Mouse (Mus musculus): ENCODE results near the gene Arhgap9. TPM values are rescaled to one million over a fixed set of nuclear protein-coding genes. Genes with fewer than 3 reads are reported as not detected.

The Arhgap9 gene
- polyA plus RNA-seq, 1 experiment from 2014 or later: 5.6 TPM

DNA sequence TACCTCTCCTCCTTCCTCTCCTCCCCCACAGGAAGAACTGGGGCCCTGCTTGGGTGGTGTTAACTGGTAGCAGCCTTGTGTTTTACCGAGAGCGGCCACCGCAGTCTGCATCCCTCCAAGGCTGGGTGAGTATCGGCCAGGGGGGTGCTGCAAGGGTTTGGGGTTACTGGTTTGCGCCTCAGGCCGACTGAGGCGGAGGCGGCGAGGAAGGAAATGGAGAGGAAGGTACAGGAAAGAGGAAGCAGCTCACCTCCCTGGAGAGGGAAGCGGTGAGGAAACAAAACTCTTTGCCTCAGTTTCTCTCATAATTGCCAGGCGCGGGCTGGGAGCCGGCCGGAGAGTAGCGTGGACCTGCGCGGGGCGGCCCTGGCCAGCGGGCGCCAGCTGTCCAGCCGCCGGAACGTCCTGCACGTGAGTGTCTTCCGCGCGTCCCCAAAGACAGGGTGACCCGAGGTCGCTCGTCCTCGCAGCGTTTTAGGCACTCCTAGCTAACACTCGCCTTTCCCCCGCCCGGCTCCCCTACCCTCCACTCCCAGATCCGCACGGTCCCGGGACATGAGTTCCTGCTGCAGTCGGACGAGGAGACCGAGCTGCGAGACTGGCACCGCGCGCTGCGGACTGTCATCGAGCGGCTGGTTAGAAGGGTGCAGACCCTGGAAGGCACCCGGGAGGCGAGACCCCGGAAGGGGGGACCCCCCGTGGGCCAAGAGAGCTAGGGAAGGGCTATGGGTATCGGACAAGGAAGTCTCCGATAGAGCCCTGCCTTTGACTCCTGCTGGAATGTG is 4.4 kb downstream of the Arhgap9 start:
- Histone ChIP-seq H3K36me3 (peaks cover 7% of the 10 kb centered on the region; the same call in 1 of the 2 replicates), H3K4me3 (replicated peaks) (peak overlapping the region; percentile 46), H3K27me3 (replicated peaks) (peaks cover 27% of the 10 kb centered on the region; the same call in 1 of the 2 replicates), H3K9me3 (no peaks in the 10 kb centered on the region), H3K4me1 (peaks cover 17% of the 10 kb centered on the region), H3K27ac (no peak overlapping the region), H3K9ac (0 out of 2 replicates have a peak overlapping the region, but pooled peaks have one; percentile 13), H3K4me2 (peak overlapping the region; percentile 93)
- 3% methylated on average over 54 of the region's 54 CpGs for WGBS
- peak; percentile 27; the same call in 1 of the 2 replicates for ATAC-seq (ENCODE audit: insufficient read depth, low FRiP score, low read depth)

DNA sequence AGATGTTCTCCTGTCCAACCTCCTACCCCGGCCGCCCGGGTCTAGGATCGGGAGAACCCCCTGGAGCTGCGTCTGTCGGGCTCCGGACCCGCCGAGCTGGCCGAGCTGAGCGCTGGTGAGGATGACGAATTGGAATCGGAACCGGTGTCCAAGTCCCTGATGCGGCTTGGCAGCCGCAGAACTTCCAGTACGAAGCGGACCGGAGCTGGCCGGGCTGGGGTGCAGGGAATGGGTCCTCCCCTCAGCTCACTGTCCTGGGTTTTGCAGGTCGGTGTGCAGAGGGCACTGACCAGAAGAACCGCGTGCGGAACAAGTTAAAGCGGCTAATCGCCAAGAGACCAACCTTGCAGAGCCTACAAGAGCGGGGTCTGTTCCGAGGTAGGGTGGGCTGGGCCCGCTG is 5.1 kb downstream of the Arhgap9 start:
- 10% methylated on average over 29 of the region's 29 CpGs for WGBS
- Histone ChIP-seq H3K36me3 (peaks cover 7% of the 10 kb centered on the region; the same call in 1 of the 2 replicates), H3K4me1 (peaks cover 17% of the 10 kb centered on the region), H3K4me2 (peak overlapping the region; percentile 93), H3K27me3 (replicated peaks) (peaks cover 27% of the 10 kb centered on the region; the same call in 1 of the 2 replicates), H3K9ac (0 out of 2 replicates have a peak overlapping the region, but pooled peaks have one; percentile 13), H3K27ac (no peak overlapping the region), H3K9me3 (no peaks in the 10 kb centered on the region), H3K4me3 (replicated peaks) (peak overlapping the region; percentile 46)
- no peak; the same call in 1 of the 2 replicates for ATAC-seq (ENCODE audit: insufficient read depth, low FRiP score, low read depth)

DNA sequence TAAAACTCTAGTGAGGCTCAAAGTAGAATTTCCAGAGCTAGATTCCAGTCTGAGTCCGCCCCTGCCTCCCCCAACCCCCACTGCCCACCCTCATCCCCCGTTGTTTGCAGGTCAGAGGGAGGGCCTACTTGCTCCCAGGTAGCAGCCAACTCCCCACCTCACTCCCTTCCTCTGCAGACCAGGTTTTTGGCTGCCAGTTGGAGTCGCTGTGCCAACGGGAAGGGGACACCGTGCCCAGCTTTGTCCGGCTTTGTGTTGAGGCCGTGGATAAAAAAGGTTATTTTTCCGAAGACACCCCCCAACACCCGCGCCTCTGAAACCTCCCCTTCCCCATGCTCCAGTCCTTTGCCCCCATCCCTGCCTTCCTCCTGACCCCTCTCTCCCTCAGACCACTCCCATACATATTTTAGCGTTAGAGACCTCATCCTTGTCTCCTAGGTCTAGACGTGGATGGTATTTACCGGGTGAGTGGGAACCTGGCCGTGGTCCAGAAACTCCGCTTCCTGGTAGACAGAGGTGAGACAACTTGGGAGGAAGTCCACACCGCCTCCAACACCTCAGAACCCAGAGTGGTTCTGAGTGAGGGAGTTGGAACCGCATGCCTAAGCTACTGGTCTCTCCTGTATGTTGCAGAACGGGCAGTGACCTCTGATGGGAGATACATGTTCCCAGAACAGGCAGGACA is 5.8 kb downstream of the Arhgap9 start:
- WGBS: 48% methylated on average over 18 of the region's 18 CpGs

DNA sequence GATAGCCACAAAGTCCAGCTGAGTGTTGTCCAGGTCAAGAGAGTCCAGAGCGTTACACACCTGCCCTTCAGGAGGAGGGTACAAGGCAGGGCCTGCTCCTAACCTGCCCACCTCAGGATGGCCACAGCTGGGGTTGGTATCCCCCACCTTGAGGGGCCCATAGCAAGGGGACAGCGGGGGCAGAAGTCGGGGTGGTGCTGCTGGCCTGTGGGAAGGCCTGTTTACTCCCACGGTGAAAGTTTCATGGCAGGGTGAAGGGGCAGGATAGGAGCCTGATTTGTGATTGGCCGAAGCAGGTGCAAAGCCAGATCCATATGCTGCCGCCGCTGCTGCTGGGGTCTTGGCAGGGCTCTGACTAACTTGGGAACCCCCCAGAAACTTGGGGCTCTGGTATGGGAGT is 8.4 kb downstream of the Arhgap9 start:
- H3K9me3 ChIP-seq: no peaks in the 10 kb centered on the region
- no peak for ATAC-seq (ENCODE audit: insufficient read depth, low FRiP score, low read depth)

More for the DNA sequence above, 5.8 kb downstream of the Arhgap9 start:
- Histone ChIP-seq H3K9me3 (no peaks in the 10 kb centered on the region), H3K9ac (no peak overlapping the region), H3K4me1 (peaks cover 17% of the 10 kb centered on the region), H3K27ac (no peak overlapping the region), H3K27me3 (replicated peaks) (peaks cover 27% of the 10 kb centered on the region; the same call in 1 of the 2 replicates), H3K36me3 (peaks cover 7% of the 10 kb centered on the region; the same call in 1 of the 2 replicates), H3K4me2 (no peak overlapping the region), H3K4me3 (replicated peaks) (no peak overlapping the region)
- no peak for ATAC-seq (ENCODE audit: insufficient read depth, low FRiP score, low read depth)

DNA sequence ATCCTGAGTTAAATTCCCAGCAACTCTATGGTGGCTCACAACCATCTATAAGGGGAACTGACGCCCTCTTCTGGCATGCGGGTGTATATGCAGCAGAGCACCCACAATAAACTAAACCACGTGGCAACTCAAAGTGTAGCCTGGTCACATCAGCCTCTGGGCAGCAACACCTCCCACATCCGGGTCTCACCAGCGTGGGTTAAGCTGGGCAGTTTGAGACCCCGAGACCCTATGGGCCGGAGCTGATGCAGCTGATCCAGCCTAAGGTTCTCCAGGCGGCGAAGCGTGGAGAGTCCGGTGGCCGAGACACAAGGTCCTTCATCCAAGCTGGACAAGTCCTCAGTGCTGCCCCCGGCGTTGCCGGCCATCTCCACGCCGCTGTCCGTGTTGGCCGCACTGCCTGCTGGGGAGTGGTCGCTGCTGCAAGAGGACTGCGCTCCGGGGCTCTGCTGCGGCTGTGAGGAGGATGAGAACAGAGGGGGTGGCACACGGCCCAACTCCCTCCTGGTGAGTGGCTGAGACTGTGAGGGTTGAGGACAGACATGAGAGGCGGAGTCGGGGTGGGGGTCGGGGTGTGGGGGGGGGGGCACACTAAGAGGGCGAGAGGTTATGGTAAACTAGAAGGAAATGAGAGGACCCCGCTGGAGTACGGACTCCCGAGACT is 10.6 kb downstream of the Arhgap9 start:
- Histone ChIP-seq H3K4me2 (peak overlapping the region; percentile 31; the same call in 1 of the 2 replicates), H3K9me3 (no peaks in the 10 kb centered on the region), H3K36me3 (peaks cover 7% of the 10 kb centered on the region; the same call in 1 of the 2 replicates), H3K27me3 (replicated peaks) (peaks cover 7% of the 10 kb centered on the region; the same call in 1 of the 2 replicates), H3K9ac (no peak overlapping the region), H3K27ac (no peak overlapping the region), H3K4me3 (replicated peaks) (no peak overlapping the region), H3K4me1 (no peaks in the 10 kb centered on the region)
- no peak for ATAC-seq (ENCODE audit: insufficient read depth, low FRiP score, low read depth)
- 42% methylated on average over 31 of the region's 31 CpGs for WGBS

More for the DNA sequence above, 8.4 kb downstream of the Arhgap9 start:
- no peak overlapping the region for H3K4me3 ChIP-seq (replicated peaks)
- no peak overlapping the region for H3K27ac ChIP-seq
- peaks cover 23% of the 10 kb centered on the region; the same call in 1 of the 2 replicates for H3K27me3 ChIP-seq (replicated peaks)
- peaks cover 7% of the 10 kb centered on the region; the same call in 1 of the 2 replicates for H3K36me3 ChIP-seq
- H3K4me2 ChIP-seq: no peak overlapping the region
- H3K4me1 ChIP-seq: peaks cover 17% of the 10 kb centered on the region
- 80% methylated on average over 7 of the region's 7 CpGs for WGBS
- no peak overlapping the region for H3K9ac ChIP-seq

DNA sequence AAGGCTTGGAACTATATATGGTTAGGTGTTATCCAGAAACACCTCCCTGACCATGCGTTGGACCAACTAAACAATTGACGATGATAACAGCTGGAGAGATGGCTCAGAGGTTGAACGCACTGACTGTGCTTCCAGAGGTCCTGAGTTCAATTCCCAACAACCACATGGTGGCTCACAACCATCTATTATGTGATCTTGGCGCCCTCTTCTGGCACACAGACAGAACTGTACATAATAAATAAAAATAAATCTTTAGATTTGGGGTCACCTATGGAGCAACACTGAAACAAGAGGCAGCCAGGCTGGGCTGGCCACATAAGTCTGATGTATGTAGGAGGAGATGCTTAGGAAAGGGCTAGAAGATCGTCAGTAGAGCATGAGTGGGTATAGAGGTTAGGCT is 11.4 kb downstream of the Arhgap9 start:
- Histone ChIP-seq H3K4me1 (no peaks in the 10 kb centered on the region), H3K27me3 (replicated peaks) (no peaks in the 10 kb centered on the region; the same call in 1 of the 2 replicates), H3K36me3 (peaks cover 7% of the 10 kb centered on the region; the same call in 1 of the 2 replicates), H3K4me2 (no peak overlapping the region), H3K27ac (no peak overlapping the region), H3K9ac (no peak overlapping the region), H3K4me3 (replicated peaks) (no peak overlapping the region), H3K9me3 (no peaks in the 10 kb centered on the region)
- WGBS: 69% methylated on average over 5 of the region's 5 CpGs
- no peak for ATAC-seq (ENCODE audit: insufficient read depth, low FRiP score, low read depth)

DNA sequence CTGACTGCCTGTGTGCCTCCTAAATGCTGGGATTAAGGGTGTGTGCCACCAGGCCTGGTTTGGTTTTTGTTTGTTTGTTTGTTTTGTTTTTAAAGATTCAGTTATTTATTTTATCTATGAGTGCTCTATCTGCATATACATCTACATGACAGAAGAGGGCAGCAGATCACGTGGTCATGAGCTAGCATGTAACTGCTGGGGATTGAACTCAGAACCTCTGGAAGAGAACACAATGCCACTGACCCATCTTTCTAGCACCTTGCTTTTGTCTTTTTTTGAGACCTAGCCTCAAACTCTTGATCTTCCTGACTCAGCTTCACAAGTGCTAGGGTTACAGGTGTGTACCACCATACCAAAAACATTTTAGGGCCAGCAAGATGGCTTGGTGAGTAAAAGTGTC is 13.5 kb downstream of the Arhgap9 start:
- Histone ChIP-seq H3K27me3 (replicated peaks) (peaks cover 2% of the 10 kb centered on the region; the same call in 1 of the 2 replicates), H3K4me1 (0 out of 2 replicates have a peak, but pooled peaks cover 3% of the 10 kb centered on the region), H3K4me3 (replicated peaks) (no peak overlapping the region), H3K36me3 (peaks cover 2% of the 10 kb centered on the region; the same call in 1 of the 2 replicates), H3K4me2 (no peak overlapping the region), H3K27ac (no peak overlapping the region), H3K9me3 (no peaks in the 10 kb centered on the region), H3K9ac (no peak overlapping the region)
- ATAC-seq (ENCODE audit: insufficient read depth, low FRiP score, low read depth): no peak
- 64% methylated on average over 1 of the region's 1 CpGs for WGBS

DNA sequence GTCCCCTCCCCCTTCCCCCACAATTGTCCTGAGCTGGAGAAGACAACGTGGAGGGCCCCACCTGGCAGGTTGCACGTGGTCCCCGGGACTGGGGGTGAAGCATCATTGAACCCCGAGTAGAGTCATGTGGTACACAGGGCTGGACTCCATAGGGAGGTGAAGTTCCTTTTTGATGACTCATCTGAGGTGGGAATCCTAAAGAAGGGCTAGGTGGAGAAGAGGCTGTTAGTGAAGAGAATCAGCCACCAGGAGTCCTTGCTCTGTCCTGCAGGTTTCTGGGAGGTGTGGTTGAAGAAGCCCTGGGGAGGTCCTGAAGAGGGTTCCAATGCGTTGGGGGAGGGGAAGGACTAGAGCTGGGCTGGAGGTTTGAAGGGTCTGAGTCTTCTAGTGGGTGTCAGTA is 15.2 kb downstream of the Arhgap9 start:
- no peaks in the 10 kb centered on the region for H3K9me3 ChIP-seq
- no peak overlapping the region for H3K4me2 ChIP-seq
- H3K27me3 ChIP-seq (replicated peaks): peaks cover 10% of the 10 kb centered on the region
- H3K4me3 ChIP-seq (replicated peaks): no peak overlapping the region
- no peaks in the 10 kb centered on the region for H3K36me3 ChIP-seq
- 61% methylated on average over 5 of the region's 5 CpGs for WGBS
- peaks cover 10% of the 10 kb centered on the region; the same call in 1 of the 2 replicates for H3K4me1 ChIP-seq
- no peak overlapping the region for H3K27ac ChIP-seq
- no peak overlapping the region for H3K9ac ChIP-seq
- ATAC-seq (ENCODE audit: insufficient read depth, low FRiP score, low read depth): no peak

DNA sequence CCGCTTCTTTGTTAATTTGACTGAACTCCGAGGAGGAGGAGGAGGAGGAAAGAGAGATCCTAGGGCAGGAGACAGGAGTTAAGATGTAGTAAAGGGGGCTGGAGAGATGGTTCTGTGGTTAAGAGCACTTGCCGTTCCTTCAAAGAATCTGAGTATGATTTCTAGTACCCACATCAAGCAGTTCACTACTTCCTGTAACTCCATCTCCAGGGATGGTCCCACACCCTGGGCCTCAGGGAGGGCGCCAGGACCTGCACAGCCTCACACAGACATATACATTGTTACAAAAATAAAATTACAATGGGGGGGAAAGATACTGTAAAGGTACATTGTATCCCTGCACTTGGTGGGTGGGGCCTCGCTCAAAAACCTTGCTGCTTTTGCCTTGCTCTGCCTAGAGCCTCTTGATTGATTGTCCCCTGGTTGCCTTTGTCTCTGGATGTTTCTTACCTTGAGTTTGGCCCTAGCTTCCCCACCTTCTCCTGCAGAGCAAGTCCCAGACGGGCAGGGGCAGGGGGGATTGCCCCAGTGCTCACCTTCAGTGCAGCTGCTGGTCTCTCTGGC is 15.9 kb downstream of the Arhgap9 start:
- 74% methylated on average over 6 of the region's 6 CpGs for WGBS
- no peaks in the 10 kb centered on the region for H3K9me3 ChIP-seq
- H3K27me3 ChIP-seq (replicated peaks): peaks cover 10% of the 10 kb centered on the region
- no peaks in the 10 kb centered on the region for H3K36me3 ChIP-seq
- no peak for ATAC-seq (ENCODE audit: insufficient read depth, low FRiP score, low read depth)
- H3K4me2 ChIP-seq: no peak overlapping the region
- H3K4me3 ChIP-seq (replicated peaks): no peak overlapping the region
- no peak overlapping the region for H3K27ac ChIP-seq
- peaks cover 13% of the 10 kb centered on the region; the same call in 1 of the 2 replicates for H3K4me1 ChIP-seq
- H3K9ac ChIP-seq: no peak overlapping the region

DNA sequence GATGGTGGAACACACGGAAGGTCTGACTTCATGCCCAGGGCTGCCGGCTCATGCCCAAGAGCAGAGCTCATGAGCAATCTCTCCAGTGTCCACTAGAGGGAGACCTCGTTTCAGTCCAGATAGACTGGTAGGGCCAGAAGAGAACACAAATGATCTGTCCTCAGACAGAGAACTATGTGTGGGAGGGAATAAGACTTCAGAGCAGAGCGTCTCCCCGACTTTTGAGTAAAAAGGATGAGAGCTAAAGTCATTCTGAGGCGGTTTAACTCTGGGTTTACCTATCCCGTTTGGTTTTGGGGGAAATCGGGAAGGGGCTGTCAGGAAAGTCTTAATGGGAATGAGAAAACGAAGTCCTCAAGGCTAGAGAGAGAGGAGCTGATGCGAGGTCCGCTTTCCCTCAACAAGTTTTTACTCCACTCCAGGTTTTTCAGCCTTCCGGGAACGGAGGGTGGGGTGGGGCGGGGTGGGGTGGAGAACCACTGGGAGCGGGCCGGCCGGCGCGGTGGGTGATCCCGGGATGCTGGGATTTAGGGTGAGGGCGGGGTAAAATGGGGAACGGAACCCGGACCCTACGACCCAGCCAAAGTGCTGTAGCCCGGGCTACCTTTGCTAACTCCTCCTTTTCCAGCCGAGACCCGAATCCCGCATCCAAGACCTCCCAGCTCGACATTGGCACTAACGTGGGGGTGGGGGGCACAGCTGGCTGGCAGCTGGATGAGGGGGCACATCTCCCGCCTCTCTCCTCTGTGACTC is 17.3 kb downstream of the Arhgap9 start:
- WGBS: under 1% methylated on average over 31 of the region's 31 CpGs
- peak overlapping the region; percentile 25; the same call in 1 of the 2 replicates for H3K9ac ChIP-seq
- peaks cover 15% of the 10 kb centered on the region; the same call in 1 of the 2 replicates for H3K4me1 ChIP-seq
- peak; percentile 74 for ATAC-seq (ENCODE audit: insufficient read depth, low FRiP score, low read depth)
- H3K27me3 ChIP-seq (replicated peaks): peaks cover 10% of the 10 kb centered on the region
- peak overlapping the region; percentile 93 for H3K4me2 ChIP-seq
- no peaks in the 10 kb centered on the region for H3K36me3 ChIP-seq
- no peaks in the 10 kb centered on the region for H3K9me3 ChIP-seq
- peak overlapping the region; percentile 54 for H3K4me3 ChIP-seq (replicated peaks)
- H3K27ac ChIP-seq: peak overlapping the region; percentile 95
